Mouse (Mus musculus) left cerebral cortex, postnatal 4 days (tissue): ENCODE measurements at regions not wholly inside any gene's neighbourhood (a gene's known extent, or its start where the extent isn't known, plus 50 kb on each side); places are given as distances from the start of the nearest gene placed in this dataset.
A peak's percentile ranks its signal among the peaks of the same experiment; 100 is the strongest.

Experiments used
- DNase-seq: peaks from one replicate; pipeline ENCODE4 v3.0.0-alpha.2; 2022
- intact Hi-C: fragments of 180-260 bp; cut with DNase I; formaldehyde crosslinking; loops from one replicate; pipeline ENCODE4 v1.15.1; 2025

DNA sequence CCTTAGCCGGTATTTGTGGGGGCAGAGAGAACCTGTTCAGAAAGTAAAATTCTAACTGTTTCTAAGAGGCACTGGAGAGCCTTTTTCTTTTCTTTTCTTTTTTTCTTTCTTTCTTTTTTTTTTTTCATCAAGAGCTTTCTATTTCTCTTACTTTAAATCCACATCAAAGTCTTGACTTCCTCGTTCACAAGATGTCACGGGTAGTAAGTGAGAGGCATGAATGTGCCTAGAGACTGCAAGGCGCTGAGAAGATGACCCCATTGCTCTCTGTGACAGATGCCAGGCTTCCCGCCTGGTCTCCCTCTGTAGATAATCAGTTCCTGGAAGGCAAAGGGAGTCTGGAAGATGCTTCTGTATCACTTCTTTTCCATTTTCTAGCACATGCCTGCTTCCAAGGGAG, 82.2 kb upstream of the Nck2 start:
- intact Hi-C loops: no loop called here
- peak; percentile 9 for DNase-seq

DNA sequence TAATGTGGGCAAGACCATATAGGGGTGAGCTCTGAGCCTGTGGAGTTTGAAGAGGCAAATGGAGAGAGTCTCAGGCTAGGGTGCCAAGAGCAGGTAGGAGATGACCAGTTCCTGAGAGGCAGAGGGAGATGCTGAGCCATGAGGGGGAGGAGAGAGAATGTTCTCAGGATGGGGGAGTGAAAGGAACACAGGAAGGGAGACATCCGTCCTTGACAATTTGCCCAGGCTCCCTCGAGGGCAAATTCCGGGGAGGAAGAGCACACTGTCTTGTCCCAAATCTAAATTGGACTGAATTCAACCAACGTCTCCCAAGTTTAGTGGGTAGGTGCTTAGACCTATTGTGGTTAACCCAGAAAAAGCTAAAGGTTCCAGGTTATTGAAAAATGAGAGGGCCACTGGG, 81.2 kb upstream of the Nck2 start:
- DNase-seq: no peak
- intact Hi-C loops: no loop called here

DNA sequence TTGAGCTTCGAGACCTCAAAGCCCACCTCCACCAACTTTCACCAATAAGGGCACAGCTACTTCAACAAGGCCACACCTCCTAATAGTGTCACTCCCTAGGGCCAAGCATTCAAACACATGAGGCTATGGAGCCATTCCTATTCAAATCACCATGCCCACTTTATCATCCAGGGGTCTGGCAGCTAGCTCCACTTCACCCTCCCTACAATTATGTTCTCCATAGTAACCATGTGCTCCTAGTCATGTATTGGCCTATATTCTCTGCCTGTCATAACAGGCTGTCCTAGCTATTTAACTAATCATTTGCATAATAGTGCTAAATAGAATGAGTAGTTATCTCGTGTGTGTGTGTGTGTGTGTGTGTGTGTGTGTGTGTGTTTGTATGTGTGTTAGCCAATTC, 77.9 kb upstream of the Nck2 start:
- no peak for DNase-seq
- intact Hi-C loops: no loop called here

DNA sequence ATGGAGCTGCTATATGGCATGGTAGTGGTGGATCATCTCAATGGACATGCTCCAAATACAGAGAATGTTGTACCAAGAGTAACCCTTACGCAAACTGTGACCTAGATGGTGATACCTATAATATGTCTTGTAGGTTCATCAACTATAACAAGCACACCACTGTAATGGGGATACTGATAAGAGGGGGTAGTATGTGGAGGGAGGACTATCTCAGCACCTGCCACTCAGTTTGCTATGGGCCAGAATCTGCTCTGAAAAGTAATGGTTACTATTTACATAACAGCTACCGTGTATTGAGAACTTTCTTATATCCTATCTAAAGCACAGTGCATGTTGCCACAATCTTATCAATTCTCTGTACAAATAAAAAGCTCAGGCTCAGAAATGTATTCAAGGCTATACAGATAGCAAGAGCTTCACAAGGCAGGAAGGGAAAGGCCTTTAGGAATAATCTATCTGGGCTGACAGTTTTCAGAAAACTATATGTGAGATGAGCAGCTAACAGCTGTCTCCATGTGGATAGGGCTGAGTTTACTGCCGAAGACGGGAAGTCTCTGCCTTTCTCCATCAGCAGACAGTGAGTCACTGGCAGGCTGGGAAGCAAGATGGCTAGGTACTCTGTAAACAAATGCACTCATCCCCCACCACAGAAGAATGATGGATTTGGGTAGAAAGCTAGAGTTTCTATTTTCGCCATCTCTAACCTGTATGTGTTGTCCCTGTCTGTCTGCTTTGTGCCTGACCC, 77.1 kb upstream of the Nck2 start:
- intact Hi-C loops: no loop called here
- no peak for DNase-seq

DNA sequence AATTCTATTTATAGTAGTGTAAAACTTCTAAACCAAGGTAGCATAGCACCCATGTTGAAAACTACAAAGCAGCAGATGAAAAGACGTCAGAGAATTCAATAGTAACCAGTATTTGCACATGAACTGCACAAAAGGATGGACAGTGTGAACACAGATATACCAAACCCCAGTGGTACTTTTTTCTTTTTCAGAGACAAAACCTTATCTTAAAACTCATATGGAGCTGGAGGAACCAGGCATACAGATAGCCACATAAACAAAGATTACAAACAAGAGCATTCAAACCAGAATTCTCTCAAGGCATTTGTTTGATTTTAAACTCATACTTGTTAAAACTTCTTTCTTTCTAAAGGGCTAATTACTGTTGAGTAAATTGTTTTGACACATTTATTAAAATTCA, 72.5 kb upstream of the Nck2 start:
- DNase-seq: no peak
- intact Hi-C loops: no loop called here

DNA sequence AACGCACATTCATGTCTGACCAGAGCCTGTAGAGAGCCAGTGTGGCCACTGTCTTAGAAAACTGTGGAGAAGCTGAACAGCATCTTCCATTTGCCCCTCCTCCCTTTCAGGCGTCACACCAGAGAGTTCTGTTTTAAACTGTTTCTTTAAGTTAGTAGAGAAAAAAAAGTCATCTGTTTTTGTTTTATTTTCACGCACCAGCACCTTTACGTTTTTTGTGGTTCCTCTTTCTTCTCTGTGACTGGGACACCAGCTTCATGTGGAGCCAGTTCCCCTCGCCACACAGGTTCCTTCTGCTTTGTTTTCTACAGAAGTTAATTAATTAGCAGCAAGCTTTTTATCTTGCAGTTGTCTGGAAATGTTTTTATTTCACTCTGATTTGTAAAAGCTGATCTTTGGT, 69.4 kb upstream of the Nck2 start:
- intact Hi-C loops: no loop called here
- DNase-seq: no peak

DNA sequence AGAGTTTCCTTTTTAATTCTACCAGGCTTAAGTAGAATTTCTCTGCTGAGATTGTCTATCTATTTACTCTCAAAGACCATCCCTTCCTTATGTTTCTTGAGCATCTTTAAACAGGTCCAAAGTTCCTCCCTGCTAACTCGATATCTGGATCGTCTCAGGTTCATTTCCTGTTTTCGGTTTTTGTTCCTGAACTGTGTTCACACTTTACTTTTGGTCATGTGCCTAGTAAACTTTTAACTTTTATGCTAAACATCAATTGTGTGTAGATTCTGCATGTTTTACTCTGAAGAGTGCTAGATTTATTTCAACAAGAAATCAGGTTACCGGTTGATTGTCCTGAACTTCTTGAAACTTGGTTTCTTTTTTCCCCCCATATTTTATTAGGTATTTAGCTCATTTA, 68.5 kb upstream of the Nck2 start:
- intact Hi-C loops: no loop called here
- no peak for DNase-seq

- DNase-seq: no peak
- intact Hi-C loops: no loop called here
These were observed 66.7 kb upstream of the Nck2 start for GRCm38 (mm10) chr1:43377491-43378263.

- no peak for DNase-seq
- intact Hi-C loops: no loop called here
These were observed 59.4 kb upstream of the Nck2 start for GRCm38 (mm10) chr1:43385008-43385407.

DNA sequence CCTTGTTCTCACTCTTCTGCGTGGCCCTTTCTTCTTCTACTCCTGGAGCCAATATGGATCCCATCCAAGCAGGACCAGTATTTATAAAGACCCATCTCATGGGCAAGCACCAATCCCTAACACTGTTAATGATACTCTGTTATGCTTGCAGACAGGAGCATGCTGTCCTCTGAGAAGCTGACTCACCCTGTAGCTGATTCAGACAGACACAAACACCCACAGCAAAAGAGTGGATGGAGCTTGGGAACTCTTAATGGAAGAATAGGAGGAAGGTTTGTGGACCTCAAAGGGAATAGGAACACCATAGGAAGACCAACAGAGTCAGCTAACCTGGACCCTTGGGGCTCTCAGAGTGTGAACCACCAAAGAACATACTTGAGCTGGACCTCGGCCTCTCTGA, 50.3 kb upstream of the Nck2 start:
- DNase-seq: no peak
- intact Hi-C loops: no loop called here
